Mouse (Mus musculus) layer of hippocampus, adult 8-10 months (tissue): ENCODE measurements around the gene Rtn1. TPM values are rescaled to one million over a fixed set of nuclear protein-coding genes. Genes with fewer than 3 reads are reported as not detected.
"Not testable (repeated sequence)": the region's sequence is repeated elsewhere in the genome, so short reads cannot be mapped to it uniquely, and the experiment has no call there.

Experiments
- DNase-seq, 2 experiments: peaks; one replicate each; pipeline ENCODE4 v3.0.0; 2022; ENCODE audit warnings: low spot score in 2 of 2
- total RNA-seq, 4 experiments: library from RNA; stranded (reverse); gene quantifications; 2 replicates each; pipeline ENCODE4 v1.2.4; 2022

Gene Rtn1
- total RNA-seq, 4 experiments from 2014 or later: 1,208 to 1,335 (median 1,272) TPM

DNA sequence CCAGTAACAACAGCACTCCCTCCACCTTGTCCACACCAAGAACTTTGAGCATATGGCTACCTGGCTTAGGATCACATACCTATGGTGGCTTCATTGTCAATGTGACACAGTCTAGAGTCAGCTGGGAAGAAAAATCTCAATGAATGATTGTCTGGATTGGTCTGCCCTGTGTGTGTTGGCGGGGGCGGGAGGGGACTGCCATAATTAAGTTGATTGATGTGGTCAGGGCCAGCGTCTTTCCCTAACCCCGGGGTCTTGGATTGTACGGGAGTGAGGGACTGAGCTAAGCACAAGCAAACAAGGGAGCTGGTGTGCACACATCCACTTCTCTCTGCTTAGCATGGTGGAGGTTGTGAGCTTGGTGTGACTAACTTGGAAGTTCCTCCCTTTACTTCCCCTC, 83.8 kb downstream of the Rtn1 start:
- DNase-seq: no peak

DNA sequence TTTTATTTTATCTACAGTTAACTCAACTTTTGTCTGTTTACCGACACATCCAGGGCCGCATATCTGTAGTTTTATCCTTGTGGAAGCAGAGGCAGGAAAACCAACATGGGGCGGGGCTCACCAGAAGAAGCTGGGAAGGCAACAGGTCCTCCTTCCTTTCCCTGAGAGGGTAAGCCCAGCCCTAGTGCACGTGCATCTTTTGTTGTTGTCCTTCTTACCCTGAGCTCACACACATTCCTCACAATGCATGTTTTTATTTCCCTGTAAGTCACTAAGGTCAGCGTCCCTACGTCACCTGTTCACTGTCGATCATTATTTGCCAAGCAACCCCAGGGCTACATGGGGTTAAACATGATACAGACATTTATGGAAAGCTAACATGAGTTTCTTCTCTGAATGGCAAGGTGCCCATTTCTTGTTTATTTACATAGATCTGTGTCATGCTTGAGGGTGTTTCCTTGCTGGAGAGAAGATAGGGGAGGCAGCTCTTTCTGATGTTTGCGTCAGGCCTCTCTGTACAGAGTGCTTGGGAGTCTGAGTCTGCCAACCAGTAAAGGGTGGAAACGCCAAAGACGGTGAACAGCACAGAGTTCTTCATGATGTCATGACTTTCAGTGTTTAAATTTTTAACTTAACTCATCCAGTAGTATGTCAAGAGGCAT, 84.5 kb downstream of the Rtn1 start:
- DNase-seq: no peak

DNA sequence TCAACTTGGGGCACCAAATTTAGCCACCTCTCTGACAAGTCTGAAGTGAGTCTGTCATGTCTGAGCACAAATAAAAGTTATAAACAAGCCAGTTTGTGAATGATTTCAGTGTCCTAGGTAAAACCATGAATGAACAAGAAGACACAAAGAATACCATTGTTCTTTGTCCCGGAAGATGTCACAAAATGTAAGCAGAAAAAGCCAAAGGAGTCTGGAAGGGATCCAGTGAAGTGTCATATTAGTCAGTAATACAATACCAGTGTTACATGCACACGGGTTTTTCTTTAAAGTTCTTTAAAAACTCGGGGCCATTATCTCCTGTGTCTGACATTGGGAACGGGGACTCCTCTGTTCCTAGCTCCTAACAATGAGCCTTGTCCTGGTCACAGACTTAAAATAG, 85.1 kb downstream of the Rtn1 start:
- no peak for DNase-seq

DNA sequence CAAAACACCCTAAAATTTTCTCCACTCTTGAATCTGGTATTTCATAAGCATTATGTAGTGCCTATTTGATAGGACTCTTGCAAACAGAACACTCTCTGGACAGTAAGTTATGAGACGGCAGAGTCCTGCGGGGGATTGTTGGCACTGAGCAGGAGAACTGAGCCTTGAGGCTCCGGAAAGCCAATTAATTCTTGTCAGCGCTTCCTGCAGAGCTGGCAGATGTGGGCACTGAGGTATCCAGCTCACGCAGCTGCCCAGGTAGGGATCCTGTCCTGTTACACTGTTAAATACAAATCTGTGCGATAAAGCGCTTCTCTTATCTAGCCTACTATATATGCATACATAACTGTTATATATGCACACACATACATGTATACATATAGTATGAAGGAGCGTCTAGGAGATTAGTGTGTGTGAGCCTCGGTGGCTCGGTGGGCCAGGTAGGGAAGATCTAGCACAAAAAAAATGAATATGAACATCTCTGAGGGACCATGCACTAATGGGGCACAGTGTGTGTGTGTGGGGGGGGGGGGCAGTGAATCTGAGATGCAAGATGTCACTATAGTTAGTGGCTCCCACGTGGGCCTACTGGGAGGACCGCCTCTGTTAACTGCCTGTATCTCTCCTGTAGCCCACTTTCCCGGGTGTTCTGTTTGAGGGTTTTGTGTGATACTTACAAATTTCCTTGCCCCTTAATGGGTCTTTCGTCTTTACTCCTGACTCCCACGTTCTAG, 93.0 kb downstream of the Rtn1 start:
- no peak for DNase-seq

DNA sequence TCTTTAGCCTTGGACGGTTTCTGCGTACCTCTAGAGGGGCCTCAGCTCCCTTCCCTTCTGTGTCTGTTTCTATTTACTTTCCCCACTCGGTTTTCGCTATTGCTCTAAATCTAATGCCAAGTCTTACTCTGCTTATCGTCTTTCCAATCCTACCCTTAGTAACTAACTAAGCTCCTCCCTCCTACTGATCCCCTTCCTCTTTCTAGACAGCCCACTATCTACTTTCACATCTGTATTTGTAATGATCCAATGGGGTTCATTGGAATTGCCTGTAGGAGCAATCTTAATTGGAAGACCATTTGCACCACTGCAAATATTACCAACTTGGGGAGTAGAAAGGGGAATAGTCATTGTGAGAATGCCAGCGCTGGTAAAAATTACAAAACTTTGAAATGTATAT, 98.0 kb downstream of the Rtn1 start:
- no peak for DNase-seq

DNA sequence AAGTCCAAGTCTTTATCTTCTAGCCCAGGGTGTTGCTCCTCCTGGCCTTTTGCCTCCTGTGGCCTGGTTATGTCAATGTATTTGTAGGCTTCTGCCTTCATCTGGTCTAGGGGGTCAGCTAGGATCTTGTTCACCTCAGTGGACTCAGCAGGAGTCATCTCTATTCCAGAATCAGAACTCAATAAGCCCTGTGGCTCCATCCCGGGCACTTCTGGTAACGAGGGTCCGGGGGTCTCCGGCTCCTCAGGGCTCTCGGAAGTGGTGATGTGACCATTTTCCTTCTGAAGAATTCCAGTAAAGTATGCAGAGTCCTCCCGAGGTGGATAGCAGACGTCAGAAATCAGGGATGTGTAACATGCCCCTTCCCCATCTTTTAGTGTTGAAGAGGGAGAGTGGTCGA, 100.3 kb downstream of the Rtn1 start:
- no peak for DNase-seq

DNA sequence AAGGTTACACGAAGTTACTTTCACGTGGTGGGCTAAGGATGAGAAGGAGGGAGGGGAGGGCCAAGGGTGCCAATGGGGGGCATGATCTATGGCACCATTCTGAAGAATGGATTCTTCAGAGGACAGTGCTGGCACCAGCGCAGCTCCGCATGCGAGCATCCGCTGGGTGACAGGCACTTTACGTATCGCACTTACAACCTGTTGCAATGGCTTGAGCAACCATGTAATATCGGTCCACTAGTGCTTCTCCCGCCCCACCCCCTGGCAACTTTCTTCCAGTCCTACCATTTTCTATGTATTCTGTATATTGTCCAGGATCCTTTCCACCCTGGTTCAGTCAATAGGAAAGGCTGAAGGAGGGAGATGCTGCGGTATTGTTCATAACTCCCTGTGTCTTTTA, 102.6 kb downstream of the Rtn1 start:
- DNase-seq: no peak

DNA sequence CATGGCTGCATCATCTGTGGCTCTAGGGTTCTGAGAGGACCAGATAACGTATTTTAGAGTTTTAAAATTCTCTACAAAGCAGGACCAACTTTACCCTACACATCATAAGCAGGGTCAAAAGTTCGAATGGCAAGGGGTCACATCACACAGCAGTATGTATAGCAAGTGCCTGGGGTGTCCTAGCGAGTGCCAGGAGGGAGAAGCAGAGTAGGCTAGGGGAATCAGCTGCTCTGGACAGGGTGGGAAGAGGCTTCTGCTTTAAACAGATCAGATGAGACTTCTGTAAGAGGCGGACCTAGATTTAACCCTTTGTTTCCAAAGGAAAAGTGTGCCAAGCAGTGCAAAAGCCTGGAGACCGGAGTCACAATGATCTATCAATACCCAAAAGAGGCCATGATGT, 103.4 kb downstream of the Rtn1 start:
- DNase-seq: no peak

DNA sequence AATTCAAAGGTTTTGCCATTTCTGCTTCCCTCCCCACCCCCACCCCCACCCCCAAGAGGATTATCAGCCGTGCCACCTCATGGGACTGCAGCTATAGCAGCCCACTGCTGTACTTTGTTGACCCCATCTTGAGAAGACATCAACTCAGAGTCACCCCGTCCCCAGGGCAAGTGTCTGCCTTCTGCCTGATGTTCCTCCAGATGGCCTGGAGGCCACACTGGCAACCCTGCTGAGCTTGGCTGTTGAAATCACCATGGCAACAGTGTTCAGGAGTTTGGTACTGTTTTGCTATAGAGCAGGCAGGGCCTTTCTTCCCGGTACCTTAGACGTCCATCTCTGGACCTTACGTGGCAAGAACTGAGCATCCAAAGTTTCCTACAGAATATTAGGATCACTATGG, 103.9 kb downstream of the Rtn1 start:
- no peak for DNase-seq

DNA sequence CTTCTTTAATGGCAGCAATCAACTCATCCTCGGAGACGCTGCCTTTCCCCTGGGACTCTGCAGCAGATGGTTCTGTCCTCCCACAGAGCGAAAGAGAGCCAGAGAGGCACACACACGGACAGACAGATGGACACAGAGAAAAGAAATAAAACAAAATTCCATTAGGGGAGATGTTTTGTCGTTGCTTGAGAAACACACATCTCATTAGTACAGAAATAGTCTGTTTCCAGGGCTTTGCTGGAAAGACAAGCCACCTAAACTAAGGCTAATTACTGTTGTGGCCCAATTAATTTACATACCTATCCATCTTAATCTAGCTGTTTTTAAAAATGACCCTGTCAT, 104.5 kb downstream of the Rtn1 start:
- DNase-seq: peak in 1 of 2 experiments; percentile 30

DNA sequence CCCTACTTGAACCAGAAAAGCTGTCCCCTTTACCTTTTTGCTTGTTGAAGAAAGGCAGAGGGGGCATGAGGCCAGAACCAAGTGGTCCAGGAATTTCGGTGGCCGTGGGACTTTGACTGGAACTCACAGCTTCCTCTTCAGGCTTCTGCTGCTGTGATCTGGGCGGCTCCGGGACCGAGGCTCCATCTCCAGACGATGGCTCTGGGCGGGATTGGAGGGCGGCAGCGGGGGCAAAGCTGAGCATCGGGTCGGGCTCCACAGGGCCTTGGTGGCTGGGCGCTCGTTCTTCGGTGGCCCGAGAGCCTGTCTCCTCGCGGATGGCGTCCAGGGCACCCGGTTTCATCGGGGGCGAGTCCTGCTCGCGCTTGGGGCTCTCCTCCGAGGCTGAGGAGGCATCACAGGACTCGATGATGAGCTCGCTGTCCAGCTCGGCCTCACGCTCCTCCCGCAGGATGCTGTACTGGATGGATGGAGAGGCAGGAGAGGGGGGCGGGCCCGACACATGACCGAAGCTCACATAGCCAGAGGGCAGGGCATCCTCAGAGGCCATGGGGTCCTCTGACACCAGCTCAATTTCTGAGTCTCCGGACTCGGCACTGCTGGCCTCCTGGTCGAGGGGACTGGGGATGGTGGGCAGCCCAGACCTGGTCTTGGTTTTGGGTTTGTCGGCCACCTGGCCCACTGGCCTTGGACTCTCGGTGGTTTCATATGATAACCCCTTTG, 105.1 kb downstream of the Rtn1 start:
- no peak for DNase-seq

DNA sequence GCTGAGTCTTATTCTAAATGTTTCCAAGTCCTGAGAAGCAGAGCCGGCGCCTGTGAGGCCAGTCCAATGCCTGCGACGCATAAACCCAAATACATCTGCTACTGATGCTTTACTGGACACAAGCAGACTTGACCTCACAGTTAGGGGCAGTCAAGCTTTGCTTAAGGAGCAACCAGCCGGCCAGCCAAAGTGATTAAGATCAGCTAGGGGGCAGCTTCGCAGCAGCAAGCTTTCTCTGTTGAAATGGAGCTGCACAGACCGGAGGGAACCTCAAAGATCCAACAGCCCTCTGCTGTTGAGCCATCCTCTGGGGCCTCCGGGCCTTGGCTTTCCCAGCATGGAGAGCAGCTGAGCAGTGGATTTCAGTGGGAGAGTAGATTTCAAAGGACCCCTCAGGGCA, 107.4 kb downstream of the Rtn1 start:
- no peak for DNase-seq

DNA sequence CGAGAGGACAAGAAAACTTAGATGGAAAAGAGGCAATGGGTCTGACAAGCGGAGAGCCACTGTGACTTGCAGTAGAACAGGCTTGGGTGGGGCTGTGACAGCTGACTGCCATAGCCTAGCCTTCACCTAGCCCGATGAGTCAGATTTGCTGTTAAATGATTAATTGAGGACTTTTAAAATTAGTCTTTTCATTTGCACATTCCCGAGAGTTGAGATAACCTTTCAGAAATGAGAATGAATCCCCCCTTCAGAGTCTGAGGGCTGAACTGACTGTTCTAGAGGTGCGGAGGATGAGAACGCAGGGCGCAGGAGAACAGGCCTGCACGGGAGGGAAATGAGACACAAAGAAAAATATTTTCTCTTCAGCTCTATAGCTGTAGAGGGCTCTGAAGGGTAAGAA, 107.9 kb downstream of the Rtn1 start:
- DNase-seq: no peak

DNA sequence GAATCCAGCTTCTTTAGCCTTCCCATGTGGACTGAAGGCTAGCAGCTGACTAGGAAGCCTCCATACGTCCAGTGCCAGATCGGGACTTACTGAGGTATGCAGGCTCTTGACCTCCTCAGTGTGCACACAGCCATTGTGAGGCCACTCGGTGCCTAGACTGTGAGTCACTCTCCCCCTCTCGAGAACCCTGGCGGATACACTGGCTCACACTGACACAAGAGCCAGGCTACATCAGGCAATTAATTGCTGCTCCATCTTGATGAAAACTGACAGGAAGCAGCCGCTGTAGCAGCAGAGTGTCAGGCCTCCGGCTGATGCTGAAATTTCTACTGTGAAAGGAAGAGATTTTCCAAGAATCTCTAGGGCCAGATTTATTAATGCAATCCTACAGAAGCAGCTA, 110.6 kb downstream of the Rtn1 start:
- DNase-seq: no peak

DNA sequence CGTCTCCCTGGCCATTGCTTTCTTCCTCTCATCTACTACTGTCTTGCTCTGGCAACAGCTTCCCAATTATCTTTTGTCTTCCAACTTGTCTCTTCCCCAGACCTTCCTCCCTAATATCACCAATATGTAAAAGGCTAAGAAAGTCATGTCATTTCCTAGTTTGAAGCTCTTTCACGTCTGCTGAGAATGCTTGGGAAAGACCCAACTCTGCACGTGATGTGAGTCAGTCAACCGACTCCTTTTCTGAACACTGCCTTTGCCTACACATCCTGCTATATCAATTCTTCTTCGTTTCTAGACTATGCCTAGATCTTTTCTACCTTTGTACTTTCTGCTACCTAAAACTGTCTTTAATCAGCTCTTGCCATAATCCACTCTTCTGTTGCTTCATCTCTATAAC, 112.3 kb downstream of the Rtn1 start:
- no peak for DNase-seq

DNA sequence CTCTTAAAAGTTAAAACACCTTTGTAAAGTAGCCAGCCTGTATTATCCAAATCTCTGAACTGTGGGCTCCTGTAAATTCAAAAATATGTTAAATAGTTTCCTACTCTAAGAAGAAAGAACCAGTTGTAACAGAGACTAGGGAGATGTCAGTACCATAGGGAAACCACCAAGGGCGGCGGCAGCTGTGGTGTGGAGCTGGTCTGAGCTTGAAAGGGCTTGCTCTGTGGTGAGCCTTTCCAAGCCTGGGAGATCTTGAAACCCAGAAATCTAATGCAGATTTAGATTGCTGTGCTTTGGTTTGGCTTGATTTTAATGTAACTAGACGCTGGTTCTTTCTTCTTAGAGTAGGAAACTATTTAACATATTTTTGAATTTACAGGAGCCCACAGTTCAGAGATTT, 115.7 kb downstream of the Rtn1 start:
- not testable (repeated sequence) for DNase-seq

DNA sequence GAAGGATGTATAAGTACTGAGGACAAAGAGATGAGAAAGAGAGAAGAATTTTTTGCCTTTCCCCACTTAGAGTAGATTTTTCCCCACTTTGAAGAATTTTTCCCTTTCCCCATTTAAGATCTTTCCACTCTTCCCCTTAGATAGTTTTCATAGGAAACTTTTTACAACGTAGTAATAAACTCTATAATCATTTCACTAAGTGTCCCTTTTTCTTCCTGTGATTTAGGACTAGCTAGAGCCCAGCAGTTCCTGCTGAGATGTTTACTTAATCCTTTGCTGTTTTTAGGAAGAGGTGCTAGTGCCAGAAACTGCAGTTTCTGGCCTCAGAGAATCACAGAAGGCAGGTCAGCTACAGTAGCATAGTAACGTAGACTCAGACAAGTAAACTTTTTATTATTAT, 116.3 kb downstream of the Rtn1 start:
- DNase-seq: no peak

DNA sequence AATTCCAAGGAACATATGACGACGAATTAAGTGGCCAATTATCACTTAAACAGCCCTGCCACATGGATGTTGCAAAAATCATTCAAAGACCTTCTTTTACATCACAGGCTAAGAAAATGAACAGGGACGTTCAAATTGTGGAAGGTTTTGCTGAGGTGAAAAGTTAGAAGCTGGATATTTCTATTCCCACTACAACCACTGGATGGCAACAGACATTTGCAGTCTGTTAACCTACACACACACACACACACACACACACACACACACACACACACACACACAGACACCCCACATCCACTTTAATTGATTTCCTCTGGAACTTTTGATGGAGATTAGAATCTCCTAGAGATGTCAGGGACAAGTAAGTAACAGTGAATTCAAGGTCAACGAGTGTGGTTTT, 117.6 kb downstream of the Rtn1 start:
- DNase-seq: no peak

DNA sequence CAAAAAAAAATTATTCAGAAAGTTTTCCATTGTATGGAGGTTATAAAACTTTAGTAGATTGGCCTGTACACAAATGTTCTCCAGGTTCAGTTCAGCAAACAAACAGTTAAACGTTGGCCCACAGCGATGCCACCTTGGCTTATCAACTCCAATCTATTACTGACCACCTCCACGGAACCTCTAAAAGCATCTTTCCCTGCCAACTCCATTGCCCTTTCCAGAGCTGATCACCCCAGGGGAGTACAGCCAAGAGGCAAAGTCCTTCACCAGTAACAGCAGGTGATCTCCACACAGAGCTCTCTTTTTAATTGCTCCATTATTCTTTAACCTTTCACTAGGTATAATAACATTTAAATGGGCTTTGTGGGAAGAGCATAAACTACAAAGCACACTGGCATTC, 120.6 kb downstream of the Rtn1 start:
- DNase-seq: no peak

DNA sequence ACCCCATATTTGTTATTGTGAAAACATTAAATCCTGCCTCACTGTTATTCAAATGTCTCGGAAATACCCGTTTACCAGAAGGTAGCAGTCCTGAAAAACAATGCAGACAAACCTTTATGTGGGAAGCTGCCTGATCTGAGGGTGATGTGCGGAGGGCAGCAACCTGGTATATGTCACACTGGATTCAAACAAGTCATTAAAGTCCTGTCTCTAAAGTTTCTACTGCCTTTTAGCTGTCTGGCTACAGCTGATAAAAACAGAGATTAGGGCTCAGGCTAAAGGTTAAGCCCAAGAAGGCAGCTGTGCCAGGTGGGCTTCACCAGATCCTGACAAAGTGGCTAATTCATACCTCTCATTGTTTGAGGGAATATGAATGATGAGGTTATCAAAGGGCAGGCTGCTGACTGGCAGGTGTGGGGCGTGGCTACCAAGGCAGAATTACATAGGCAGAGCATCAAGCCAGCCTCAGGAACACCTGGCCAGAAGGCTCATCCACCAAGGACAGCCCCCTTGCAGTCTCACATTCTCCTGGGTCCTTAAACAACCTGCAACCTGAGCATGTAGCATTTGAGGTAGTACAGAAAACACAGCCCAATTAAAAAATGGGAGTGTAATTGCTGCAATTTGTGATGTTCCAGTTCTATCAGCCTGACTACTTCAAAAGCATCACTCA, 121.4 kb downstream of the Rtn1 start:
- DNase-seq: no peak

DNA sequence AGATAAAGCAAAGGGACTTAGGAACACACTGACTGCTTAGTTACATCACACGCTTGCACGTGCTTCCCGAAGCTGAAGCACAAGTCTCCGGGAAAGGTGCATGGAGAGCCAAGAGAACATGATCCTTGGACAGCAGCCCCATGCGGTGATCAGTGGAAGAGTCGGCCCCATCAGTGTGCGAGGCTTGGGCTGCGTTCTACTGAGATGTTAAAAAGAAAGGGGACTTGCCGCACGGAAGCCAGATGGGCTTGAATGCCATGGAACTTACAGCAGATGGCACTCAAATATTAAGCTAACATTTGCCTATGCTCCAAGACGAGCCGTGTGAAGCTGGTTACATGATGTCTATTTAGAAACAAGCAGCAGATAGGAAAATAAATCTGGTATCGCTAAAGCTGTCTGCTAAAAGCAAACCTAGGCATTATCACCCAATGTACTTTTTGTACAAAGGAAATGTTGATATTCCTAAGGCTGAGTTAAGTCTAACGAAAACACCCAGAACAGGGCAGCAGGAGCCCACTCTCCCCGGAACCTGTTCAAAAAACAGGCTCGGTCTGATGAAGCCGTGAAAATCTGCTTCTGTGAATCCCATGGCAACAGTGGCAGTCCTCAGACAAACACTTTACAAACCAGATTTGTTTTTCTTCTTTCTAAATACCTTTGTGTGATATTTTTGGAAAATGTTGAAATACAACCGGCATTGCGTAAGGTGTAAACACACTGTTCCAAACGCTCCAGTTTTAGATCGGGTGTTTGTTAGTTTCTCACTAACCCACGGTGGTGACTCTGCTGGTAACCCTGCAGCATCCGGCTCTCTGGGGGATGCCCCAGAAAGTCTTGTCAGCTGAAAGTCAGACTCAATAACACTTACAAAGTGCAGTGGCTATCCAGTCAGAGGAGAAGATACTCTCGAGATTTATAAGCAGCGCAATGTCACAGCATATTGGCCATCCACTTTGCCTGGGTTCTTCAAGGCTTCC, 123.2 kb downstream of the Rtn1 start:
- peak; percentile 85 to 89 for DNase-seq
